Mouse (Mus musculus) neural tube, postnatal 0 days (tissue): ENCODE data around the gene Actl6b. TPM values are rescaled to one million over a fixed set of nuclear protein-coding genes. Genes with fewer than 3 reads are reported as not detected.

Source experiments
- microRNA-seq: library from miRNA; unstranded; fragments of <30 nt; microRNA quantifications from one replicate; pipeline ENCODE4, GENCODE M21; 2016
- polyA plus RNA-seq: library from polyadenylated mRNA; unstranded; fragments of >200 nt; fragmentation: Nextera tagmentation; extraction: Ambion mirVana; gene quantifications from 2 replicates; pipeline ENCODE4 v1.2.1, GENCODE M21; 2015

The Actl6b gene
- 159 and 196 TPM in 2 replicates for polyA plus RNA-seq

DNA sequence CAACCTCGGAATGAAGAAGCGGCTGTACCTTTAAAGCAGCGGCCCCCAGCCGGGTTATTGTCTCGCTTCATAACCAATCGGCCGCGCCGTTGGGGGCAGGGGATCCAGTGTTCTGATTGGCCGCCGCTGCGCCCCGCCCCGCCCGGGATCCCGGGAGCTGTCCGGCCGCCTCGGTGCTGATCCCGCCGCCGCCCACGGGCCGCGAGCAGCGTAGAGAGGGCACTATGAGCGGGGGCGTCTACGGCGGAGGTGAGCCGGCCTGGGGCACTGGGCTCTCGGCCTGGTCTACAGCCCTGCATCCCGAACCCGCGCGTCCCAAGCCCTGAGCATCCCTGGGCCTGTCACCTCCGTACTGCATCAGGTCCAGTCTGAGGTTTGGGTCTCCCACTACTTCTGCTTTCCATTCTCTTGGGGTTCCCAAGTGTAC, at the start of gene Actl6b:
Gene Actl6b, plus strand, starts transcription at position 107 of the 427 bp plus-strand sequence.

DNA sequence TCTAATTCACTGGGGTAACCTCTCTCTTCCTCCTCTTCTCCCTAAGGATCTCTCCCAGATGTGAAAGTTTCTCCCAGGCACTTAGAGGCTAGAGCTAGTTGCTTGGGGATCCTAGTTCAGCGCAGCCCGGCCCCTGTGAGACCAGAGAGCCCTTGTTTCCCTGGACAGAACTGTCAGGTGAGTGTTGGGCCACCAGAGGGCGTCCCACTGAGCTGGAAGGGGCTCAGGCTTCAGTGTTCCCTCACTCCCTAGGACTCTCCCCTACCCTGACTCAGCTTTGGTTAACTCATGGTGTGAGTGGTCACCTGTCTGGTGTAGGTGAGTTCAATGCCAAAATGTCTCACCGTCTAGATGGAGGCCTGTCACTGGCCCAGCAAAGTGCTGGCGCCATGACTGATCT, 34.9 kb upstream of the Actl6b start, which contains the start of gene Gigyf1:
Gene Gigyf1, plus strand, starts transcription at position 113 of the 400 bp plus-strand sequence.

DNA sequence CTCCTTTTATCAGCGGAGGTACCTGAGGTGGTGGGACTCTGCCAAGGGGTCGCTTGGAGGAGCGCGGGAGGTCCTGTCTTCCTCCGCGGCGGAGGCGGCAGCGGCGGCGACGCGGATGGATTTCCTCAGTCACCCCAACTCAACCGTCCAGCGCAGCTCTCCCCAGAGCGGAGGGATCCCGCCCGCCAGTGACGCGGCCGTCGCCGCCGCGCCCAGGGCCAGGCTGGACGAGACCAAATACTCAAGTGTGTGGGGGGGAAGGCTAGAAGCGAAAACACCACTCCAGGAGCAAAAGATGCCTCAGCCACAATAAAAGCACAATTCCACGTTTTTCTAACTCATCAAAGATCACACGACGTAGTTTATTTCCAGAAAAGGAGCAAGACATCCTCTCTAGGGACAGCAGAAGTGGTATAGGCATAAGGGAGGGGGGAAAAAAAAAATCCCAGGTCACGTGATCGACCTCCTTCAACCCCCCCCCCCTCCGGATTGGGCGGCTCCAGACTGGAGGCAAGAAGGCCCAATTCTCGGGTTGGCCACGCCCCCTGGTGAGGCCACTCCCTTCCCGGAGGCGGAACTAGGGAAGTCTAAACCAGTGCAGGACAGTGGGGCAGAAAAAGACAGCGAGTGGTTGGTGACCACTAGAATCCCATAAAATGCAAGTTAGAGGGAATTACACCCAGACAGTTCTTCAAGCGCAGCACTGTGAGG, 20.0 kb upstream of the Actl6b start, which contains the start of the genes Epo and Gnb2:
Gene Epo, minus strand, starts transcription at position 126 of the 711 bp plus-strand sequence.
Gene Gnb2, minus strand, starts transcription at position 394 of the 711 bp plus-strand sequence.

DNA sequence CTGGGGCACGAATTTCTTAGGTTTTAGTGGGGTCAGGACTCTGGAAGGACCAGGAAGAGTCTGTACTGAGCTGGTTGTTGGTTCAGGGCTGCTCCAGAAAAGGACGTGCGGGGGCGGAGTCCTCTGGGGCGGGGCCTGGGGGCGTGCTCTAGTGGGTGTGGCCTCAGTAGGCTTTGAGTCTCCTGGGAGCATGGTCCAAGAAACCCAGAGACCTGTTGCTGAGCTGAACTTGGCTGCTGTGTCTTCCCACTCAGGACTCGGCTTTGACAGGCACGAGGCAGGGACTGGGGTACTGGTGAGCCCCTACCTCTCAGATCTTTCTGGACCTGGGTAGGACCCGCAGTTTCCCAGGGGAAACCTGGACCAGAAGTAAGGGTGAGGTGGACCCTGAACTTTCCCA, 16.3 kb downstream of the Actl6b start, which contains the start of gene Tfr2:
Gene Tfr2, plus strand, starts transcription at position 176 of the 400 bp plus-strand sequence.

DNA sequence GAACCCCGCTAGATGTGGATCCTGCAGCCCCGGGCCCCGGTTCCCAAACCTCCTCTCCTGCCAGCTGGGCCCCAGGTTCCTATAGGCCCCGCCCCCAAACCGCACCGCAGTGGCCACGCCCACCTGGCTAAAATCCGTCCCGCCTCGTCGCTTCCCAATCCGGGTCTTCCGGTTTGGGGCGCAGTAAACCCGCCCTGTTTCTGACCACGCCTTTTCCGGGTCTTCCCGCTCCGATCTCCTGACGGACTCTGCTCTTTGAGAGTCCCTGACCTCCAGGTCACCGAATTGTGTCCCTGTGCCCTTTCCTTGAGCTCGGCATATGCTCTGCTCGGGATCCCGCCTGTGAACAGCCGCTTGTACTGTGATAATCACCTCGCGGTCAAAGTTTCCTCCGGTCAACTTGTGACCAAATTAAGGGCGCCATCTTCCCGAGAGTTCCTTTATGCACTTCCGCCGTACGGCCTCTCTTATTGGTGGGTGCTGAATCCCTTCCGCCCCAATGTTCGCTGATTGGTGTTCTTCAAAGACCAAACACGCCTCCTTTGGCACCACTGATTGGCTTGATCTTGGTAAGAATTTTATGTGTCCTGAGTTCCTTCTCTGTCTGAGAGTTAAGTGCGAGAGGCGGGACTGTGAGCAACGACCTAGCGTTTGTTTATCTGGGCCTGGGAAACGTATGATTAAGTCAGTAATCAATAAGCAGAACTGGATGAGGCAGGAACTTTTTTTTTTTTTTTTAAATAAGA, 47.5 kb downstream of the Actl6b start, which contains the start of gene Mospd3:
Gene Mospd3, minus strand, starts transcription at position 440 of the 746 bp plus-strand sequence.

DNA sequence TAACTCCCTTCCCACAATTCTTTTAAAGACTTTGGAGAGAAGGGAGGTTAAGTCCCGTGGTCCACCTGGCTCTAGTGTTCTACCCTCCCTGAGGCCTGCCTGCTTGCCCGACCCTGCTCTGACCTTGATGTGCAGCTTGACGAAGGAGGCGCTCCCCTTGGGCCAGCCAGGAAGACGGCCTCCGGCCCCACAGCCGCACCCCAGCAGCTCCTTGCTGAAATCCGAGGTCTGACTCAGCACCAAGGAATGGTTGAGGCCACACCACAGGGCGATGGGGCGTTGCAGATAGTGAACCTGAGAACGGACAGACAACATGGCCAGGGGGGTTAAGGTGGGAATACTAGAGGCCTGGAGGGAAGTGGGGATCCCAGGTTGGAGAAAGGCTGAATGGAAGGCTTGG, 60.2 kb downstream of the Actl6b start, which contains the start of gene Pcolce:
Gene Pcolce, minus strand, starts transcription at position 235 of the 400 bp plus-strand sequence.

Small RNAs within 50 kb of the gene (microRNA-seq; reads per million reads assigned to microRNA genes)
- gene Mir6418 = 1.2 reads per million

Other genes starting within 250 kb of the Actl6b start
- gene Srrt, start 245.8 kb upstream of the Actl6b start, polyA plus RNA-seq = 46.0 and 56.6 TPM in 2 replicates
- gene Trip6, start 239.1 kb upstream of the Actl6b start, polyA plus RNA-seq = 12.2 and 12.7 TPM in 2 replicates
- 28.1 and 31.7 TPM in 2 replicates for gene Slc12a9, start 219.9 kb upstream of the Actl6b start, polyA plus RNA-seq
- gene Ephb4, start 203.4 kb upstream of the Actl6b start, polyA plus RNA-seq = 5.3 and 5.5 TPM in 2 replicates
- 0.14 and 0.22 TPM in 2 replicates for gene Zan, start 76.5 kb upstream of the Actl6b start, polyA plus RNA-seq
- 85.2 and 85.8 TPM in 2 replicates for gene Pop7, start 51.0 kb upstream of the Actl6b start, polyA plus RNA-seq
- gene Gigyf1, start 35.0 kb upstream of the Actl6b start, polyA plus RNA-seq = 14.3 and 16.3 TPM in 2 replicates
- not detected in 2 replicates for gene Epo, start 20.3 kb upstream of the Actl6b start, polyA plus RNA-seq
- 624 and 644 TPM in 2 replicates for gene Gnb2, start 20.0 kb upstream of the Actl6b start, polyA plus RNA-seq
- gene Tfr2, start 16.3 kb downstream of the Actl6b start, polyA plus RNA-seq = 9.2 and 12.8 TPM in 2 replicates
- 95.2 and 98.7 TPM in 2 replicates for gene Mospd3, start 47.5 kb downstream of the Actl6b start, polyA plus RNA-seq
- gene Pcolce, start 60.3 kb downstream of the Actl6b start, polyA plus RNA-seq = 52.0 and 67.0 TPM in 2 replicates
- gene Fbxo24, start 75.5 kb downstream of the Actl6b start, polyA plus RNA-seq = 0.14 TPM in 1 of 2 replicates, not detected in the other
- 17.9 and 18.3 TPM in 2 replicates for gene Lrch4, start 75.6 kb downstream of the Actl6b start, polyA plus RNA-seq
- gene Gm20605, start 75.7 kb downstream of the Actl6b start, polyA plus RNA-seq = 2.6 and 5.1 TPM in 2 replicates
- 3.2 and 4.3 TPM in 2 replicates for gene Sap25, start 87.8 kb downstream of the Actl6b start, polyA plus RNA-seq
- 0.13 and 0.28 TPM in 2 replicates for gene Irs3, start 92.2 kb downstream of the Actl6b start, polyA plus RNA-seq
- gene Agfg2, start 131.2 kb downstream of the Actl6b start, polyA plus RNA-seq = 23.7 and 24.8 TPM in 2 replicates
- 26.4 and 29.9 TPM in 2 replicates for gene Nyap1, start 188.1 kb downstream of the Actl6b start, polyA plus RNA-seq
- gene Tsc22d4, start 192.2 kb downstream of the Actl6b start, polyA plus RNA-seq = 413 and 448 TPM in 2 replicates
- gene Ppp1r35, start 225.3 kb downstream of the Actl6b start, polyA plus RNA-seq = 53.2 and 55.8 TPM in 2 replicates
- 14.7 and 15.7 TPM in 2 replicates for gene Mepce, start 234.1 kb downstream of the Actl6b start, polyA plus RNA-seq
- 9.2 and 10.5 TPM in 2 replicates for gene Zcwpw1, start 234.3 kb downstream of the Actl6b start, polyA plus RNA-seq